Mouse (Mus musculus) liver, embryonic 14.5 days (tissue): Measurements from ENCODE around the gene Grm7. TPM values are rescaled to one million over a fixed set of nuclear protein-coding genes. Genes with fewer than 3 reads are reported as not detected.

ENCODE experiments used
- ATAC-seq: fragments of 200-750 bp; cut with Nextera tagmentation; 2 replicates; pipeline ENCODE4 v1.8.0; 2017; ENCODE audit warnings: moderate number of reproducible peaks, mild to moderate bottlenecking, moderate library complexity; ENCODE audit not compliant: insufficient read depth
- DNase-seq, 3 experiments: peaks; one replicate each; pipeline ENCODE4 v3.0.0-alpha.2; 2012 to 2013; ENCODE audit warnings: low read depth in 3 of 3, low spot score in 3 of 3
- H3K27ac ChIP-seq: fragments of 300-500 bp; sonication (generic); 2 replicates; pipeline ENCODE4 v1.5.1; 2014; ENCODE audit warnings: moderate library complexity, mild to moderate bottlenecking, control low read depth, inconsistent platforms
- H3K27me3 ChIP-seq: fragments of 300-500 bp; sonication (generic); 2 replicates; pipeline ENCODE4 v1.6.1; 2014; ENCODE audit warnings: mild to moderate bottlenecking, low read length, moderate library complexity; ENCODE audit not compliant: control insufficient read depth, insufficient read depth
- H3K36me3 ChIP-seq: fragments of 300-500 bp; sonication (generic); replicated peaks from 2 replicates; pipeline ENCODE4 v1.6.1; 2014; ENCODE audit warnings: low read depth; ENCODE audit not compliant: control insufficient read depth, insufficient read depth
- H3K4me1 ChIP-seq, 2 experiments: fragments of 200-500 bp in 1 of 2; fragments of 300-500 bp in 1 of 2; sonication (generic) in 1 of 2; replicated peaks; 2 replicates each; pipeline ENCODE4 v1.6.1; 2012 to 2014; ENCODE audit warnings: antibody characterized with exemption in 1 of 2, inconsistent platforms in 1 of 2, low read length in 1 of 2; ENCODE audit not compliant: control insufficient read depth in 2 of 2, insufficient read depth in 2 of 2
- H3K4me2 ChIP-seq: fragments of 300-500 bp; sonication (generic); 2 replicates; pipeline ENCODE4 v1.6.1; 2014; ENCODE audit warnings: low read depth, mild to moderate bottlenecking, control low read depth, moderate library complexity
- H3K4me3 ChIP-seq, 2 experiments: fragments of 200-500 bp in 1 of 2; fragments of 300-500 bp in 1 of 2; sonication (generic) in 1 of 2; 2 replicates each; pipeline ENCODE4 v1.5.1; 2012 to 2014; ENCODE audit warnings: low read depth in 2 of 2, low read length in 2 of 2, mild to moderate bottlenecking in 2 of 2, control low read depth in 1 of 2, inconsistent platforms in 1 of 2, moderate library complexity in 1 of 2; ENCODE audit not compliant: insufficient read depth in 1 of 2
- H3K9ac ChIP-seq: fragments of 300-500 bp; sonication (generic); replicated peaks from 2 replicates; pipeline ENCODE4 v1.6.1; 2014; ENCODE audit warnings: mild to moderate bottlenecking, control low read depth, moderate library complexity
- H3K9me3 ChIP-seq: fragments of 300-500 bp; sonication (generic); 2 replicates; pipeline ENCODE4 v1.6.1; 2016; ENCODE audit warnings: low read length, mixed read lengths; ENCODE audit not compliant: control insufficient read depth
- CTCF ChIP-seq: IDR thresholded peaks from 2 replicates; pipeline ENCODE4 v1.5.1; 2016; ENCODE audit warnings: antibody characterized with exemption, low read depth, control low read depth
- EP300 ChIP-seq: IDR thresholded peaks from 2 replicates; pipeline ENCODE4 v1.6.1; 2016; ENCODE audit warnings: antibody characterized with exemption, low read depth
- WGBS: fragments of 180-500 bp; shearing (Covaris S2); extraction: QIAGEN DNeasy Blood & Tissue Kit; methylation state at CpG from one replicate; pipeline ENCODE4 v1.1.7; 2014; ENCODE audit not compliant: insufficient replicate concordance; 5-methylcytosine and 5-hydroxymethylcytosine counted together
- polyA plus RNA-seq, 2 experiments: library from polyadenylated mRNA; depleted of rRNA in 1 of 2; stranded (reverse) in 1 of 2; unstranded in 1 of 2; fragments of >200 nt; fragmentation: Nextera tagmentation in 1 of 2; extraction: Ambion mirVana in 1 of 2; gene quantifications; 2 replicates each; pipeline versions ENCODE4 v1.2.1 to v1.2.3; 2012 to 2014

The Grm7 gene
- polyA plus RNA-seq, 2 experiments, result 0.01 TPM; not detected in 1

- Histone ChIP-seq H3K9me3 (no peaks in the 10 kb centered on the region), H3K4me1 (no peaks in the 10 kb centered on the region), H3K4me2 (no peak overlapping the region), H3K4me3 (no peak overlapping the region), H3K9ac (no peak overlapping the region), H3K27ac (no peak overlapping the region), H3K27me3 (no peaks in the 10 kb centered on the region), H3K36me3 (no peaks in the 10 kb centered on the region)
- TF ChIP-seq CTCF, result no peak
- no peak for TF ChIP-seq EP300
- DNase-seq (no peak), ATAC-seq (no peak)
- 74% methylated on average over 1 of the region's 1 CpGs for WGBS
These were observed 19.1 kb downstream of the Grm7 start for GRCm38 (mm10) chr6:110664436-110664835.

GRCm38 (mm10) chr6:110668447-110668846, 23.1 kb downstream of the Grm7 start:
- Histone ChIP-seq H3K4me2 (no peak overlapping the region), H3K9ac (no peak overlapping the region), H3K9me3 (no peaks in the 10 kb centered on the region), H3K4me3 (no peak overlapping the region), H3K36me3 (no peaks in the 10 kb centered on the region), H3K27ac (no peak overlapping the region), H3K4me1 (no peaks in the 10 kb centered on the region), H3K27me3 (no peaks in the 10 kb centered on the region)
- TF ChIP-seq EP300 (no peak), CTCF (no peak)
- DNase-seq (no peak), ATAC-seq (no peak)
- WGBS, result 55% methylated on average over 5 of the region's 5 CpGs

GRCm38 (mm10) chr6:110690954-110691353, 45.6 kb downstream of the Grm7 start:
- WGBS, result 50% methylated on average over 1 of the region's 1 CpGs
- Histone ChIP-seq H3K36me3 (no peaks in the 10 kb centered on the region), H3K27me3 (no peaks in the 10 kb centered on the region), H3K9me3 (no peaks in the 10 kb centered on the region), H3K4me2 (no peak overlapping the region), H3K27ac (no peak overlapping the region), H3K9ac (no peak overlapping the region), H3K4me3 (no peak overlapping the region), H3K4me1 (no peaks in the 10 kb centered on the region)
- DNase-seq (no peak), ATAC-seq (no peak)
- no peak for TF ChIP-seq EP300
- TF ChIP-seq CTCF, result no peak

DNA sequence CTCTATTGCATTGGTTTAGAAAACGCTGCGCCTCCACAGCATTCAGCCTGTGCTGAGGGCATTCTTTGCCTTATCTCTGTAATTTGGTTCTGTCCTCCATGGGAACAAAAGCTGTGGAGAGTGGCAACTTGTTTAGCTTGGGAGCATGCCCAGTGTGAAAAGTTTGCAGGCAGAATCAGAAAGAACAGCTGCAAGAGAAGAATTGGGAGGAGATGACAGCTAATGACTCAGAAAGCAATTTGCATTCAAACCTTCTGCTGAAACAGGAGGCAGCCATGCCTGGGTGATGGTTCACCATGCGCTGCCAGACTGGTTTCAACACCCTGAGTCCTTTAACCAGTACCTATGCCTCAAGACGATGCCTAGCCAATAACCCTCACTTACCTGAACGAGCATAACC, 64.4 kb downstream of the Grm7 start:
- no peak overlapping the region for H3K9ac ChIP-seq
- H3K36me3 ChIP-seq, result no peaks in the 10 kb centered on the region
- no peak for TF ChIP-seq CTCF
- no peak for TF ChIP-seq EP300
- 54% methylated on average over 5 of the region's 5 CpGs for WGBS
- no peak overlapping the region for H3K4me2 ChIP-seq
- no peak overlapping the region for H3K4me3 ChIP-seq
- H3K27me3 ChIP-seq, result no peaks in the 10 kb centered on the region
- ATAC-seq (no peak), DNase-seq (no peak)
- H3K9me3 ChIP-seq, result no peaks in the 10 kb centered on the region
- no peaks in the 10 kb centered on the region for H3K4me1 ChIP-seq
- H3K27ac ChIP-seq, result no peak overlapping the region

- Histone ChIP-seq H3K36me3 (no peaks in the 10 kb centered on the region), H3K4me3 (no peak overlapping the region), H3K27ac (no peak overlapping the region), H3K4me1 (no peaks in the 10 kb centered on the region), H3K27me3 (no peaks in the 10 kb centered on the region), H3K9me3 (no peaks in the 10 kb centered on the region), H3K4me2 (no peak overlapping the region), H3K9ac (no peak overlapping the region)
- DNase-seq, result no peak
- no peak for ATAC-seq
- WGBS, result 63% methylated on average over 3 of the region's 3 CpGs
- no peak for TF ChIP-seq CTCF
These were observed 69.6 kb downstream of the Grm7 start for GRCm38 (mm10) chr6:110714943-110715342.
